Mouse (Mus musculus) stomach, postnatal 0 days (tissue): ENCODE measurements around the gene Krtap5-4. TPM values are rescaled to one million over a fixed set of nuclear protein-coding genes. Genes with fewer than 3 reads are reported as not detected.

Experiments used
- ATAC-seq: fragments of 200-750 bp; cut with Nextera tagmentation; 2 replicates; pipeline ENCODE4 v1.8.0; 2017; ENCODE audit not compliant: low FRiP score, low TSS enrichment
- DNase-seq: peaks from one replicate; pipeline ENCODE4 v3.0.0-alpha.2; 2016; ENCODE audit warnings: low spot score
- H3K27ac ChIP-seq: fragments of 300-500 bp; sonication (generic); replicated peaks from 2 replicates; pipeline ENCODE4 v1.5.1; 2014; ENCODE audit warnings: mild to moderate bottlenecking, control low read depth
- H3K27me3 ChIP-seq: fragments of 300-500 bp; sonication (generic); 2 replicates; pipeline ENCODE4 v1.6.1; 2014; ENCODE audit warnings: low read length; ENCODE audit not compliant: control insufficient read depth, insufficient read depth
- H3K36me3 ChIP-seq: fragments of 300-500 bp; sonication (generic); 2 replicates; pipeline ENCODE4 v1.6.1; 2014; ENCODE audit warnings: low read length, mixed read lengths; ENCODE audit not compliant: control insufficient read depth, insufficient read depth
- H3K4me1 ChIP-seq: fragments of 300-500 bp; sonication (generic); replicated peaks from 2 replicates; pipeline ENCODE4 v1.6.1; 2014; ENCODE audit warnings: antibody characterized with exemption; ENCODE audit not compliant: control insufficient read depth, insufficient read depth
- H3K4me2 ChIP-seq: fragments of 300-500 bp; sonication (generic); replicated peaks from 2 replicates; pipeline ENCODE4 v1.6.1; 2014; ENCODE audit warnings: low read depth, mild to moderate bottlenecking, control low read depth, moderate library complexity
- H3K4me3 ChIP-seq: fragments of 300-500 bp; sonication (generic); 2 replicates; pipeline ENCODE4 v1.5.1; 2014; ENCODE audit warnings: low read depth, low read length, control low read depth
- H3K9ac ChIP-seq: fragments of 300-500 bp; sonication (generic); 2 replicates; pipeline ENCODE4 v1.6.1; 2014; ENCODE audit warnings: mild to moderate bottlenecking, low read length, control low read depth, mixed read lengths
- H3K9me3 ChIP-seq: fragments of 300-500 bp; sonication (generic); 2 replicates; pipeline ENCODE4 v1.6.1; 2016; ENCODE audit warnings: low read length; ENCODE audit not compliant: control insufficient read depth
- CTCF ChIP-seq: IDR thresholded peaks from 2 replicates; pipeline ENCODE4 v1.5.1; 2016; ENCODE audit warnings: antibody characterized with exemption, low read depth, mild to moderate bottlenecking, moderate library complexity
- EP300 ChIP-seq: optimal IDR thresholded peaks from 2 replicates; pipeline ENCODE3; 2016; ENCODE audit warnings: antibody characterized with exemption
- WGBS: fragments of 180-500 bp; shearing (Covaris S2); extraction: QIAGEN DNeasy Blood & Tissue Kit; methylation state at CpG from one replicate; pipeline ENCODE4 v1.1.7; 2014; 5-methylcytosine and 5-hydroxymethylcytosine counted together
- polyA plus RNA-seq: library from polyadenylated mRNA; unstranded; fragments of >200 nt; fragmentation: Nextera tagmentation; extraction: Ambion mirVana; gene quantifications from 2 replicates; pipeline ENCODE4 v1.2.1, GENCODE M21; 2015

Krtap5-4 gene
- polyA plus RNA-seq, 1 experiment from 2014 or later: not detected

- no peaks in the 10 kb centered on the region for H3K27me3 ChIP-seq
- H3K4me1 ChIP-seq: no peaks in the 10 kb centered on the region
- no peaks in the 10 kb centered on the region for H3K36me3 ChIP-seq
- no peak for ATAC-seq
- peak overlapping the region; percentile 69 for H3K27ac ChIP-seq
- no peak overlapping the region for H3K4me2 ChIP-seq
- no peak for DNase-seq
- WGBS: 49% methylated on average over 3 of the region's 3 CpGs
- H3K9ac ChIP-seq: no peak overlapping the region
- H3K4me3 ChIP-seq: no peak overlapping the region
- TF ChIP-seq EP300: no peak
- no peak for TF ChIP-seq CTCF
- H3K9me3 ChIP-seq: no peaks in the 10 kb centered on the region
Observed at GRCm38 (mm10) chr7:142342247-142342640, 38.9 kb downstream of the Krtap5-4 start.

DNA sequence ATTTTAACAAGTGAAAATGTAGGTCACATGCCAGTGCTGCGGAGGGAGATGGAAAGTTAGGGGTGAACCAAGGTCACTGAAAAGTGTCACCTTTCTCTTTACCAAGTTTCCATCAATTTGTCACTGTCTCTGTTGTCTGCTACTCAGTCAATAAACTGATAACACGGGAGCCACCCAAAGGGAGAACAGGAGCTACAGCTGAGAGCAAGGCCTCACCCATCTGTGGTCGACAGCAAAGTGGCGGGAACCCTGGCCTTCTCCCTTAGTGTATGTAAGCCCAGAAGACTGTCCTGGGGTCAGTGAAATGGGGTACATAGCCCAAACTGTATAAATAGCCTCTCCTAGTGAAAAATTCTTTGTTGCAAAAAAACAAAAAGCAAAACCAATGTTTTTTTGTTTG is 44.2 kb downstream of the Krtap5-4 start:
- TF ChIP-seq EP300 (no peak), CTCF (no peak)
- H3K36me3 ChIP-seq: no peaks in the 10 kb centered on the region
- no peaks in the 10 kb centered on the region; the same call in 1 of the 2 replicates for H3K4me1 ChIP-seq
- H3K4me3 ChIP-seq: no peak overlapping the region
- no peaks in the 10 kb centered on the region for H3K27me3 ChIP-seq
- no peaks in the 10 kb centered on the region for H3K9me3 ChIP-seq
- H3K27ac ChIP-seq: no peak overlapping the region
- no peak overlapping the region for H3K4me2 ChIP-seq
- WGBS: 63% methylated on average over 4 of the region's 4 CpGs
- ATAC-seq (no peak), DNase-seq (no peak)
- H3K9ac ChIP-seq: no peak overlapping the region

- TF ChIP-seq CTCF (no peak), EP300 (no peak)
- WGBS: 25% methylated on average over 9 of the region's 9 CpGs
- no peak overlapping the region for H3K4me3 ChIP-seq
- H3K27ac ChIP-seq: no peak overlapping the region
- DNase-seq (no peak), ATAC-seq (peak; percentile 47; the same call in 1 of the 2 replicates)
- H3K9ac ChIP-seq: no peak overlapping the region
- H3K4me1 ChIP-seq: no peaks in the 10 kb centered on the region; the same call in 1 of the 2 replicates
- H3K27me3 ChIP-seq: no peaks in the 10 kb centered on the region
- H3K4me2 ChIP-seq: no peak overlapping the region
- H3K36me3 ChIP-seq: no peaks in the 10 kb centered on the region
- no peaks in the 10 kb centered on the region for H3K9me3 ChIP-seq
Observed at GRCm38 (mm10) chr7:142349308-142349961, 46.1 kb downstream of the Krtap5-4 start.

GRCm38 (mm10) chr7:142351569-142351968 is 48.2 kb downstream of the Krtap5-4 start:
- Histone ChIP-seq H3K27ac (no peak overlapping the region), H3K27me3 (no peaks in the 10 kb centered on the region)
- ATAC-seq: no peak

DNA sequence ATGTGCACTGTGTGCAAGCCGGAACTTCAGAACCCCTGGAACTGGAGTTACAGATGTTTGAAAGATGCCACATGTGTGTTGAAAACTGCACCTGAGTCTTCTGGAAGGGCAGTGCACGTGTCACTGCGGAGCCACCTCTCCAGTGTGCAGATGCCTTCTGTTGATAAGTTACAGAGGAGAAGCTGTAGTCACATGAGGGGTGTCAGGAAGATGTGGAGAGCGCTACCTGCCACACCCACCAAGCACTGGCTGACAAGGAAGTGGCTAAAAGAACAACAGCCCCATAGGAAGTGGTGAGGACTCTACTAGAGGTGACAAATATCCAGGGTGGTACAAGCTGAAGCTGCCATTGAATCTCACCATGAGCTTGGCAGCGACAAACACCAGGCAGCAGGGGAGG is 50.5 kb downstream of the Krtap5-4 start:
- Histone ChIP-seq H3K9ac (no peak overlapping the region), H3K36me3 (no peaks in the 10 kb centered on the region), H3K4me1 (no peaks in the 10 kb centered on the region; the same call in 1 of the 2 replicates), H3K27ac (no peak overlapping the region), H3K9me3 (no peaks in the 10 kb centered on the region), H3K27me3 (no peaks in the 10 kb centered on the region), H3K4me3 (no peak overlapping the region), H3K4me2 (no peak overlapping the region)
- no peak for TF ChIP-seq CTCF
- no peak for TF ChIP-seq EP300
- WGBS: 60% methylated on average over 5 of the region's 5 CpGs
- DNase-seq: no peak
- no peak for ATAC-seq

More at GRCm38 (mm10) chr7:142351569-142351968, 48.2 kb downstream of the Krtap5-4 start:
- Histone ChIP-seq H3K4me3 (no peak overlapping the region), H3K4me1 (no peaks in the 10 kb centered on the region; the same call in 1 of the 2 replicates), H3K9ac (no peak overlapping the region), H3K4me2 (no peak overlapping the region), H3K9me3 (no peaks in the 10 kb centered on the region), H3K36me3 (no peaks in the 10 kb centered on the region)
- WGBS: 55% methylated on average over 5 of the region's 5 CpGs
- TF ChIP-seq CTCF (no peak), EP300 (no peak)
- DNase-seq: no peak

Other genes with a start within 250 kb of the Krtap5-4 start
- 61.5 and 65.8 TPM in 2 replicates for gene Mob2, start 242.5 kb upstream of the Krtap5-4 start, polyA plus RNA-seq
- gene Dusp8, start 207.7 kb upstream of the Krtap5-4 start, polyA plus RNA-seq: 3.6 and 5.6 TPM in 2 replicates
- not detected in 2 replicates for gene Gm45618, start 182.8 kb upstream of the Krtap5-4 start, polyA plus RNA-seq
- gene Gm39115, start 167.5 kb upstream of the Krtap5-4 start, polyA plus RNA-seq: not detected in 2 replicates
- gene Gm45337, start 158.9 kb upstream of the Krtap5-4 start, polyA plus RNA-seq: not detected in 2 replicates
- not detected in 2 replicates for gene Gm29735, start 146.4 kb upstream of the Krtap5-4 start, polyA plus RNA-seq
- not detected in 2 replicates for gene Gm4553, start 137.8 kb upstream of the Krtap5-4 start, polyA plus RNA-seq
- gene Krtap5-2, start 127.5 kb upstream of the Krtap5-4 start, polyA plus RNA-seq: not detected in 2 replicates
- gene Gm10153, start 113.2 kb upstream of the Krtap5-4 start, polyA plus RNA-seq: not detected in 2 replicates
- not detected in 2 replicates for gene Krtap5-3, start 102.2 kb upstream of the Krtap5-4 start, polyA plus RNA-seq
- not detected in 2 replicates for gene Gm7579, start 91.7 kb upstream of the Krtap5-4 start, polyA plus RNA-seq
- gene Krtap5-5, start 73.6 kb upstream of the Krtap5-4 start, polyA plus RNA-seq: not detected in 2 replicates
- gene Gm40460, start 62.5 kb upstream of the Krtap5-4 start, polyA plus RNA-seq: not detected in 2 replicates
- not detected in 2 replicates for gene Gm2431, start 45.2 kb upstream of the Krtap5-4 start, polyA plus RNA-seq
- not detected in 2 replicates for gene Gm4559, start 29.2 kb upstream of the Krtap5-4 start, polyA plus RNA-seq
- not detected in 2 replicates for gene Krtap5-1, start 6.4 kb upstream of the Krtap5-4 start, polyA plus RNA-seq
- gene Ifitm10, start 70.2 kb downstream of the Krtap5-4 start, polyA plus RNA-seq: 9.9 and 12.0 TPM in 2 replicates
- gene Gm49369, start 79.1 kb downstream of the Krtap5-4 start, polyA plus RNA-seq: 0.80 and 0.81 TPM in 2 replicates
- gene Ctsd, start 84.5 kb downstream of the Krtap5-4 start, polyA plus RNA-seq: 798 and 841 TPM in 2 replicates
- gene Syt8, start 131.3 kb downstream of the Krtap5-4 start, polyA plus RNA-seq: 70.7 and 78.9 TPM in 2 replicates
- gene Tnni2, start 138.3 kb downstream of the Krtap5-4 start, polyA plus RNA-seq: 19.1 and 19.6 TPM in 2 replicates
- gene Lsp1, start 157.3 kb downstream of the Krtap5-4 start, polyA plus RNA-seq: 107 and 110 TPM in 2 replicates
- 8.0 and 11.7 TPM in 2 replicates for gene Tnnt3, start 195.3 kb downstream of the Krtap5-4 start, polyA plus RNA-seq
- gene Mrpl23, start 229.1 kb downstream of the Krtap5-4 start, polyA plus RNA-seq: 17.7 and 19.4 TPM in 2 replicates